Mouse (Mus musculus): ENCODE measurements around the gene Plxnb3. TPM values are rescaled to one million over a fixed set of nuclear protein-coding genes. Genes with fewer than 3 reads are reported as not detected.

Plxnb3 gene
- total and polyA plus RNA-seq, 3 experiments = 0.02 to 0.98 TPM; not detected in 1

- Histone ChIP-seq H3K4me1 (ENCODE audit: insufficient read depth, low read depth, low read length) (no peaks in the 10 kb centered on the region), H3K36me3 (replicated peaks) (no peaks in the 10 kb centered on the region), H3K4me3 (ENCODE audit: low read depth, low read length) (no peak overlapping the region), H3K9me3 (replicated peaks) (no peaks in the 10 kb centered on the region), H3K27me3 (ENCODE audit: insufficient read depth, low read length) (no peaks in the 10 kb centered on the region)
- ATAC-seq (ENCODE audit: extremely low read depth, insufficient number of reproducible peaks, low FRiP score, poor library complexity, severe bottlenecking) (no peak), DNase-seq (ENCODE audit: low spot score) (no peak)
- no peak for TF ChIP-seq TAL1 (conservative IDR thresholded peaks at IDR 0.05; ENCODE audit: low read depth, low read length)
- TF ChIP-seq GATA1 (IDR thresholded peaks at IDR 0.05; ENCODE audit: borderline replicate concordance, low read length) = no peak
- TF ChIP-seq POLR2AphosphoS5 (IDR thresholded peaks at IDR 0.05; ENCODE audit: insufficient replicate concordance, low read depth, low read length) = no peak
- no peak for TF ChIP-seq CTCF (IDR thresholded peaks at IDR 0.05; ENCODE audit: low read depth, low read length)
- no peak for TF ChIP-seq GATA2 (IDR thresholded peaks at IDR 0.05; ENCODE audit: borderline replicate concordance, low read depth, low read length)
Measured at GRCm38 (mm10) chrX:73744774-73745481, 12.0 kb upstream of the Plxnb3 start.

GRCm38 (mm10) chrX:73748977-73749376 is 7.9 kb upstream of the Plxnb3 start:
- DNase-seq (ENCODE audit: low spot score) = no peak
- Histone ChIP-seq H3K9me3 (replicated peaks) (no peaks in the 10 kb centered on the region), H3K4me1 (ENCODE audit: insufficient read depth, low read depth, low read length) (no peaks in the 10 kb centered on the region), H3K27me3 (ENCODE audit: insufficient read depth, low read length) (no peaks in the 10 kb centered on the region), H3K36me3 (replicated peaks) (no peaks in the 10 kb centered on the region), H3K4me3 (ENCODE audit: low read depth, low read length) (no peak overlapping the region)
- ATAC-seq (ENCODE audit: extremely low read depth, insufficient number of reproducible peaks, low FRiP score, poor library complexity, severe bottlenecking) = no peak
- no peak for TF ChIP-seq TAL1 (conservative IDR thresholded peaks at IDR 0.05; ENCODE audit: low read depth, low read length)
- TF ChIP-seq GATA1 (IDR thresholded peaks at IDR 0.05; ENCODE audit: borderline replicate concordance, low read length) = no peak

GRCm38 (mm10) chrX:73758611-73759290 is 1.9 kb downstream of the Plxnb3 start:
- TF ChIP-seq POLR2AphosphoS5 (IDR thresholded peaks at IDR 0.05; ENCODE audit: insufficient replicate concordance, low read depth, low read length) (no peak), CTCF (IDR thresholded peaks at IDR 0.05; ENCODE audit: low read depth, low read length) (no peak), GATA2 (IDR thresholded peaks at IDR 0.05; ENCODE audit: borderline replicate concordance, low read depth, low read length) (no peak), TAL1 (conservative IDR thresholded peaks at IDR 0.05; ENCODE audit: low read depth, low read length) (no peak), GATA1 (IDR thresholded peaks at IDR 0.05; ENCODE audit: borderline replicate concordance, low read length) (no peak)
- Histone ChIP-seq H3K9me3 (replicated peaks) (no peaks in the 10 kb centered on the region), H3K4me1 (ENCODE audit: insufficient read depth, low read depth, low read length) (no peaks in the 10 kb centered on the region), H3K4me3 (ENCODE audit: low read depth, low read length) (no peak overlapping the region), H3K36me3 (replicated peaks) (no peaks in the 10 kb centered on the region), H3K27me3 (ENCODE audit: insufficient read depth, low read length) (peaks cover 39% of the 10 kb centered on the region)
- ATAC-seq (ENCODE audit: extremely low read depth, insufficient number of reproducible peaks, low FRiP score, poor library complexity, severe bottlenecking) (no peak), DNase-seq (ENCODE audit: low spot score) (no peak)

- TF ChIP-seq TAL1 (conservative IDR thresholded peaks at IDR 0.05; ENCODE audit: low read depth, low read length) (no peak), POLR2AphosphoS5 (IDR thresholded peaks at IDR 0.05; ENCODE audit: insufficient replicate concordance, low read depth, low read length) (no peak), CTCF (IDR thresholded peaks at IDR 0.05; ENCODE audit: low read depth, low read length) (no peak), GATA2 (IDR thresholded peaks at IDR 0.05; ENCODE audit: borderline replicate concordance, low read depth, low read length) (no peak), GATA1 (IDR thresholded peaks at IDR 0.05; ENCODE audit: borderline replicate concordance, low read length) (no peak)
- ATAC-seq (ENCODE audit: extremely low read depth, insufficient number of reproducible peaks, low FRiP score, poor library complexity, severe bottlenecking) = no peak
Measured at GRCm38 (mm10) chrX:73765311-73765710, 8.4 kb downstream of the Plxnb3 start.

GRCm38 (mm10) chrX:73767267-73767666 is 10.4 kb downstream of the Plxnb3 start:
- ATAC-seq (ENCODE audit: extremely low read depth, insufficient number of reproducible peaks, low FRiP score, poor library complexity, severe bottlenecking) (no peak), DNase-seq (ENCODE audit: low spot score) (no peak)
- Histone ChIP-seq H3K36me3 (replicated peaks) (no peaks in the 10 kb centered on the region), H3K27me3 (ENCODE audit: insufficient read depth, low read length) (peaks cover 35% of the 10 kb centered on the region), H3K4me1 (ENCODE audit: insufficient read depth, low read depth, low read length) (no peaks in the 10 kb centered on the region), H3K4me3 (ENCODE audit: low read depth, low read length) (no peak overlapping the region), H3K9me3 (replicated peaks) (no peaks in the 10 kb centered on the region)
- no peak for TF ChIP-seq GATA1 (IDR thresholded peaks at IDR 0.05; ENCODE audit: borderline replicate concordance, low read length)
- TF ChIP-seq CTCF (IDR thresholded peaks at IDR 0.05; ENCODE audit: low read depth, low read length) = peak; percentile 41; the same call in 1 of the 2 replicates

More at GRCm38 (mm10) chrX:73765311-73765710, 8.4 kb downstream of the Plxnb3 start:
- peak; percentile 10 for DNase-seq (ENCODE audit: low spot score)
- Histone ChIP-seq H3K27me3 (ENCODE audit: insufficient read depth, low read length) (peaks cover 31% of the 10 kb centered on the region), H3K9me3 (replicated peaks) (no peaks in the 10 kb centered on the region), H3K4me1 (ENCODE audit: insufficient read depth, low read depth, low read length) (no peaks in the 10 kb centered on the region), H3K36me3 (replicated peaks) (no peaks in the 10 kb centered on the region), H3K4me3 (ENCODE audit: low read depth, low read length) (no peak overlapping the region)

GRCm38 (mm10) chrX:73774168-73774760 is 17.4 kb downstream of the Plxnb3 start, which contains the start of gene Srpk3:
Gene Srpk3 (plus strand): TSS chrX:73774405.
- ATAC-seq (ENCODE audit: extremely low read depth, insufficient number of reproducible peaks, low FRiP score, poor library complexity, severe bottlenecking) = no peak; the same call in 1 of the 2 replicates
- Histone ChIP-seq H3K36me3 (replicated peaks) (peaks cover 44% of the 10 kb centered on the region), H3K4me1 (ENCODE audit: insufficient read depth, low read depth, low read length) (no peaks in the 10 kb centered on the region), H3K4me3 (ENCODE audit: low read depth, low read length) (no peak within 1 kb of the TSS), H3K27me3 (ENCODE audit: insufficient read depth, low read length) (peaks cover 18% of the 10 kb centered on the region), H3K9me3 (replicated peaks) (no peaks in the 10 kb centered on the region)
- no peak for TF ChIP-seq TAL1 (conservative IDR thresholded peaks at IDR 0.05; ENCODE audit: low read depth, low read length)
- no peak for TF ChIP-seq CTCF (IDR thresholded peaks at IDR 0.05; ENCODE audit: low read depth, low read length)
- TF ChIP-seq GATA2 (IDR thresholded peaks at IDR 0.05; ENCODE audit: borderline replicate concordance, low read depth, low read length) = no peak
- TF ChIP-seq POLR2AphosphoS5 (IDR thresholded peaks at IDR 0.05; ENCODE audit: insufficient replicate concordance, low read depth, low read length) = no peak
- no peak for TF ChIP-seq GATA1 (IDR thresholded peaks at IDR 0.05; ENCODE audit: borderline replicate concordance, low read length)
- no peak for DNase-seq (ENCODE audit: low spot score)

Measured in G1E (cell line).